ENCODE assay signal across 8 mouse cellular contexts in the genomic region with DNA sequence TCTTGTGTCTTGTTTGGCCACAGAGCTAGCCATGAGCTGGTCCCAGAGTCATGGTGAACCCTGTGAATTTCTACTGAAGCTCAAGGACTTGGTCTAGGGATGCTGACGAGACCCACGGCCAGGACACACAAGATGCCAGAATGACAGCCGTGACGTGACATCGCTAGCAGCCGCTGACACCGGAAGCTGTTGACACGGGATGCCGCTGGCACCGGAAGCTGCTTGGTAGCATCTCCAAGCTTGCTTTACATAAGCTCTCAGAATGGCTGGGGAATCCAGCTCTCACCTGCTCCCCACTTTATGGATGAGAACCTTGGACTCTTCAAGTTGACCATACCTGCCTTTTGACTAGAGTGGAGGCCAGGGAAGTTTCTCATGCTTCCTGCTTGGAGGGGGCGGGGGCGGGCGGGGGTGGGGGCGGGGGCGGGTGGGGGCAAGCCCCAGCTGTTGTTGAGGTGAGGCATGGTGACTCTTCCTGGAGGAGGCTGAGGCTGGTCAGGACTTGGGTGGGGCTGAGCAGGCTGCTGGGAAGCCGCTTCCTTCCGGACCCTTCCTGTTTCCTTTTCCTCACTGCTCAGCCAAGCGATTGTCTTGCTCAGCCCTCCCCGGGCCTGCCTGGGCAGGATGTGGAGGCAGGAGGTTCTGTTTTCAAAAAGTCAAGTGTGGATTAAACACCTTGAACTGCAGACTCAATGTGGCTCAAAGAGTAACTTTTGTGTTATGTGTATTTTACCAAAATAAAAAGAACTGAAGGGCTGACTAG. TPM values are rescaled to one million over a fixed set of nuclear protein-coding genes. Genes with fewer than 3 reads are reported as not detected.
DNase-seq lines count a peak whose midpoint lies in the region; ATAC-seq and TF ChIP-seq lines count a peak whose summit lies in the region.

No protein-coding gene starts in this region.

- intact Hi-C loops in left cerebral cortex, adult 2 months (cut with DNase I) = no loop called here
- intact Hi-C loops in left cerebral cortex, postnatal 36 days (cut with DNase I) = loop anchor here (2.0 to 5.0 kb wide), 2 partner anchors 45 to 75 kb away; no protein-coding TSS in a partner anchor
- intact Hi-C loops in left cerebral cortex, postnatal 4 days (cut with DNase I) = no loop called here

- no peak for TF ChIP-seq CTCF in left cerebral cortex, adult 2 months (IDR thresholded peaks at IDR 0.05)
- no peak for TF ChIP-seq CTCF in kidney, adult 2 months (conservative IDR thresholded peaks at IDR 0.05; ENCODE audit: insufficient read depth, insufficient read length, low read depth, low read length)

- H3K4me2 ChIP-seq in lung, embryonic 15.5 days = no peak overlapping the region

- H3K9ac ChIP-seq in lung, embryonic 15.5 days = no peak overlapping the region

- no peaks in the 10 kb centered on the region for H3K9me3 ChIP-seq in lung, embryonic 15.5 days

- no peak overlapping the region for H3K4me3 ChIP-seq in left cerebral cortex, adult 2 months
- H3K4me3 ChIP-seq in kidney, adult 2 months (ENCODE audit: insufficient read depth, low read depth, low read length) = no peak overlapping the region
- no peak overlapping the region for H3K4me3 ChIP-seq in lung, embryonic 15.5 days

- no peak for DNase-seq in left cerebral cortex, adult 2 months (ENCODE audit: extremely low spot score in 1 of 2, low spot score in 2 of 2)
- no peak for DNase-seq in left cerebral cortex, postnatal 36 days (ENCODE audit: low spot score in 2 of 2)
- peak; percentile 79 for DNase-seq in heart, adult 8-10 months (ENCODE audit: low spot score)
- DNase-seq in kidney, adult 2 months = peak; percentile 84
- peak; percentile 59 to 74 for DNase-seq in thymus, postnatal 36 days
- DNase-seq in right cerebral cortex, postnatal 10 days (ENCODE audit: low spot score in 2 of 2) = no peak
- no peak for DNase-seq in left cerebral cortex, postnatal 4 days

- H3K4me1 ChIP-seq in kidney, adult 2 months (ENCODE audit: control insufficient read depth, insufficient read depth, low read length) = 0 out of 2 replicates have a peak, but pooled peaks cover 5% of the 10 kb centered on the region
- H3K4me1 ChIP-seq in lung, embryonic 15.5 days = peaks cover 28% of the 10 kb centered on the region

- H3K27me3 ChIP-seq in kidney, adult 2 months (replicated peaks; ENCODE audit: control insufficient read depth, insufficient read depth, low read length) = no peaks in the 10 kb centered on the region
- no peaks in the 10 kb centered on the region for H3K27me3 ChIP-seq in lung, embryonic 15.5 days

- H3K27ac ChIP-seq in left cerebral cortex, adult 2 months = peak overlapping the region; percentile 44
- peak overlapping the region; percentile 72 for H3K27ac ChIP-seq in kidney, adult 2 months (ENCODE audit: insufficient read depth, low read depth, low read length)
- peak overlapping the region; percentile 84 for H3K27ac ChIP-seq in lung, embryonic 15.5 days

- ATAC-seq in lung, embryonic 15.5 days (ENCODE audit: borderline replicate concordance, extremely low read depth, low FRiP score, low TSS enrichment) = no peak; the same call in 1 of the 2 replicates

- 61% methylated on average over 19 of the region's 19 CpGs for WGBS in kidney, adult 2 months
- 50% methylated on average over 19 of the region's 19 CpGs for WGBS in lung, embryonic 15.5 days

- no peaks in the 10 kb centered on the region for H3K36me3 ChIP-seq in kidney, adult 2 months (ENCODE audit: control insufficient read depth, insufficient read depth, low read length)
- H3K36me3 ChIP-seq in lung, embryonic 15.5 days = no peaks in the 10 kb centered on the region

- no peak for TF ChIP-seq POLR2A in kidney, adult 2 months (IDR thresholded peaks at IDR 0.05; ENCODE audit: low read depth, low read length)

RNA-seq across cellular contexts. Expression of gene Cstad, which starts 47.2 kb away (rescaled TPM):
- total RNA-seq in left cerebral cortex, adult 2 months (2021) = 1 to 10 TPM; 2.8 to 5.7 TPM
- total RNA-seq in left cerebral cortex, postnatal 36 days (2021) = 1 to 10 TPM; 3.9 to 8.0 TPM
- total RNA-seq in heart, adult 8-10 months (2022) = 1 to 10 TPM in 3 of 4 experiments, under 1 TPM in 1; 0.69 to 2.3 (median 1.5) TPM
- 1.2 and 1.3 TPM in 2 replicates for polyA plus RNA-seq in kidney, adult 2 months (2012; rRNA removed)
- polyA plus RNA-seq in lung, embryonic 15.5 days (2015; fragmentation: Nextera tagmentation; extraction: Ambion mirVana) = 0.68 and 1.0 TPM in 2 replicates
- total RNA-seq in left cerebral cortex, postnatal 4 days (2021) = 1 to 10 TPM; 3.0 to 3.7 TPM

Comparison
In these comparisons a context has a peak if more than half of its experiments do, and no peak if none do; other contexts are left out.
1. DNase-seq: peak in heart, adult 8-10 months (single experiment), kidney, adult 2 months (single experiment) and thymus, postnatal 36 days (2 of 2); none in left cerebral cortex, adult 2 months (0 of 2), left cerebral cortex, postnatal 36 days (0 of 2), right cerebral cortex, postnatal 10 days (0 of 2) and left cerebral cortex, postnatal 4 days (single experiment).
2. Peak in every context shown above with its lines, with median percentiles within 50 percentile points of each other: H3K27ac ChIP-seq.